Mouse (Mus musculus) intestine, embryonic 15.5 days (tissue): ENCODE measurements around the gene Pkn1. TPM values are rescaled to one million over a fixed set of nuclear protein-coding genes. Genes with fewer than 3 reads are reported as not detected.

ENCODE experiments used
- ATAC-seq: fragments of 200-750 bp; cut with Nextera tagmentation; 2 replicates; pipeline ENCODE4 v1.8.0; 2017; ENCODE audit warnings: moderate TSS enrichment, moderate library complexity
- H3K27ac ChIP-seq: fragments of 300-500 bp; sonication (generic); 2 replicates; pipeline ENCODE4 v1.5.1; 2015; ENCODE audit warnings: mild to moderate bottlenecking, inconsistent platforms
- H3K27me3 ChIP-seq: fragments of 300-500 bp; sonication (generic); replicated peaks from 2 replicates; pipeline ENCODE4 v1.6.1; 2015; ENCODE audit warnings: inconsistent platforms
- H3K36me3 ChIP-seq: fragments of 300-500 bp; sonication (generic); 2 replicates; pipeline ENCODE4 v1.6.1; 2015; ENCODE audit warnings: inconsistent platforms
- H3K4me1 ChIP-seq: fragments of 300-500 bp; sonication (generic); replicated peaks from 2 replicates; pipeline ENCODE4 v1.6.1; 2015; ENCODE audit warnings: inconsistent platforms
- H3K4me2 ChIP-seq: fragments of 300-500 bp; sonication (generic); replicated peaks from 2 replicates; pipeline ENCODE4 v1.6.1; 2015; ENCODE audit warnings: mild to moderate bottlenecking, inconsistent platforms
- H3K4me3 ChIP-seq: fragments of 300-500 bp; sonication (generic); replicated peaks from 2 replicates; pipeline ENCODE4 v1.5.1; 2015; ENCODE audit warnings: inconsistent platforms
- H3K9ac ChIP-seq: fragments of 300-500 bp; sonication (generic); 2 replicates; pipeline ENCODE4 v1.6.1; 2015; ENCODE audit warnings: inconsistent platforms
- H3K9me3 ChIP-seq: fragments of 300-500 bp; sonication (generic); 2 replicates; pipeline ENCODE4 v1.6.1; 2016; ENCODE audit warnings: inconsistent platforms
- WGBS: fragments of 180-500 bp; shearing (Covaris S2); methylation state at CpG from one replicate; pipeline ENCODE4 v1.1.7; 2015; 5-methylcytosine and 5-hydroxymethylcytosine counted together
- polyA plus RNA-seq: library from polyadenylated mRNA; unstranded; fragments of >200 nt; fragmentation: Nextera tagmentation; extraction: Ambion mirVana; gene quantifications from 2 replicates; pipeline ENCODE4 v1.2.1, GENCODE M21; 2015

Gene Pkn1
- polyA plus RNA-seq, 1 experiment from 2014 or later = 35.2 TPM

DNA sequence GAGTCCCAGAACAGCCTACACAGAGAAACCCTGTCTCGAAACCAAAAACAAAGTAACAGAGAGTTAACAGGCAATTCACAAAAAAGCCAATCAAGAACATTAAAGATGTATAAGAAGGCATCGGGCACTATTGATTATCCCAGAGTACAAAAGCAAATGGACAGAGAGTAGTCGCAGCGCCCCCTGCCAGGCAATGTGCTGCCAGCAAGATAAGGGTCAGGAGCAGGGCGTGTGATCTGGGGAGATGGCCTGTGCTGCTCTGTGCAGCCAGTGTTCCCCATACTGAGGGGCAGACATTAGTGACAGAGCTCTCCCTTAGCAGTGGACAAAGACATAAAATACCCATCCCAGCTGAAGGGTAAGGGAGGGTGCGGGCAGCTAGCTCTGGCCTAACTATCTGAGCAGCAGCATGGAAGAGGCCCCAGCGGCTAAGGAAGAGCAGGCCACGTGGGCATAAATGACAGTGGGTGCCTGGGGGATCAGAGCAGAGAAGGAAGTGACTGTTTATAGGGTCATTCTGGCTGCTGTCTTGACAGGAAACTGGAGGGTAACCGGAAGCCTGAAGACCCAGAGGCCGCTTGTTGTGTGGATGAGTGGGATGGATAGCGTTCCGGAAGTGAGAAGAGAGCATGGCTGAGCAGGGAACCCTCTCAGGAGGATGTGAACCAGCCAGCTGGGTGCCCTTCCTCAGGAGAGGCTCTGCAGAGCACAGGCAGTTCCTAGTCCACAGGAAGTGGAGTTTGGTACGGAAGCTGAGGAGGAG lies 42.3 kb downstream of the Pkn1 start:
- Histone ChIP-seq H3K9me3 (no peaks in the 10 kb centered on the region), H3K36me3 (0 out of 2 replicates have a peak, but pooled peaks cover 7% of the 10 kb centered on the region), H3K4me2 (no peak overlapping the region), H3K4me3 (no peak overlapping the region), H3K4me1 (peaks cover 44% of the 10 kb centered on the region), H3K27ac (peak overlapping the region; percentile 34; the same call in 1 of the 2 replicates), H3K9ac (no peak overlapping the region), H3K27me3 (no peaks in the 10 kb centered on the region)
- 69% methylated on average over 13 of the region's 13 CpGs for WGBS
- ATAC-seq = no peak

DNA sequence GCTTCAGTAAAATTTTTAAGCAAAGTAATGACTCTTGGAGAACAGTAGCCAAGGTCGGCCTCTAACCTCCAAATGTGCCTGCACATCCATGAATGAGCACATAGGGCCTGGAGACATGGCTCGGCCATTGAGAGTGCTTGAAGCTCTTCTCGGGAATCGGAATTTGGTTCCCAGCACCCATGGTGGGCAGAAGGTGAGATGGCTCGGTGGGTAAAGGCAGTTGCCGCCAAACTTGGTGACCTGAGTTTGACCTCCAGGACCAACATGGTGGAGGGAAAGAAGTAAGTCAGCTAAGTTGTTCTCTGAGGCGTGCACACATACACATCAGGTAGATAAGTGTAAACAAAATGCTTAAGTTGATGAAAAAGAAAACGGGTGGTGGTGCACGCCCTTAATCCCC lies 42.9 kb downstream of the Pkn1 start:
- Histone ChIP-seq H3K36me3 (0 out of 2 replicates have a peak, but pooled peaks cover 7% of the 10 kb centered on the region), H3K9ac (no peak overlapping the region), H3K4me2 (no peak overlapping the region), H3K27ac (no peak overlapping the region), H3K4me1 (peaks cover 38% of the 10 kb centered on the region), H3K27me3 (no peaks in the 10 kb centered on the region), H3K4me3 (no peak overlapping the region), H3K9me3 (no peaks in the 10 kb centered on the region)
- no peak for ATAC-seq
- 88% methylated on average over 9 of the region's 9 CpGs for WGBS

DNA sequence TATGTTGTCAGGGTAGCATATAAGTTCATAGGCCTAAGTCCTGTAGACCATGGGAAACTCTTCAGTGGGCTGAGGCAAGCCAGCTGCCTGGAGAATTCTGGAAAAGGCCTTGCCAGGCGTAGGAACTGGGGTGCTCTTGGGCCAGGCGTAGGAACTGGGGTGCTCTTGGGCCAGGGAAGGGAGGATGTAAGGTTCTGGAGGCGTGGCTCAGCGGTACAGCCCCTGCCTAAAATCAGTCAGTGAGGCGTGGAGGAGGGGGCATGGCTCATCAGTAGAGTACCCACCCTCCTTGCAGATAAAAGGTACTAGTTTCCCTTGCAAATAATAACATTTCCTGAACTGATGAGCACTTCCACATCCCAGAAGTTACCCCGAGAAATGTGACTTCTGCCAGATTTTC lies 44.3 kb downstream of the Pkn1 start:
- no peaks in the 10 kb centered on the region for H3K27me3 ChIP-seq
- WGBS = 97% methylated on average over 6 of the region's 6 CpGs

DNA sequence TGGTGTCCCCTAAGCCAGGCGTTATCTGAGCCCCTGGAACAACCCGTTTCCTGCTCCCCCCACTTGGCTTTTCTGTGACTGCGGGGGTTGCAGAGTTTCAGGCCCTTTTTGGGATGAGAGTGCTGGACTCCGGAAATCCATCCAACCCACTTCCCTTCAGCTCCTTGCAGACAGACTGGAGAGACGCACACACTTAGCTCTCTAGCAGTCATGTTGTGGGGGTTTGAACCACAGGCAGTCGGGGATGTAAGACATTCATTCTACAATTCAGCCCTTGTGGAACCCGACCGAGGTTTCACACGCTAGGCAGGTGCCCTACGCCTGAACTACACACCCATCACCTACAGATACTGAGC lies 45.3 kb downstream of the Pkn1 start:
- Histone ChIP-seq H3K36me3 (0 out of 2 replicates have a peak, but pooled peaks cover 7% of the 10 kb centered on the region), H3K4me3 (peak overlapping the region; percentile 79), H3K4me2 (peak overlapping the region; percentile 89), H3K27ac (peak overlapping the region; percentile 87), H3K9me3 (no peaks in the 10 kb centered on the region), H3K9ac (peak overlapping the region; percentile 78), H3K4me1 (peaks cover 26% of the 10 kb centered on the region), H3K27me3 (no peaks in the 10 kb centered on the region)
- ATAC-seq = no peak
- WGBS = 29% methylated on average over 10 of the region's 10 CpGs

More for the DNA sequence above, 44.3 kb downstream of the Pkn1 start:
- Histone ChIP-seq H3K9ac (no peak overlapping the region), H3K4me2 (no peak overlapping the region), H3K4me1 (peaks cover 26% of the 10 kb centered on the region), H3K4me3 (no peak overlapping the region), H3K36me3 (0 out of 2 replicates have a peak, but pooled peaks cover 7% of the 10 kb centered on the region), H3K27ac (no peak overlapping the region), H3K9me3 (no peaks in the 10 kb centered on the region)
- no peak for ATAC-seq

DNA sequence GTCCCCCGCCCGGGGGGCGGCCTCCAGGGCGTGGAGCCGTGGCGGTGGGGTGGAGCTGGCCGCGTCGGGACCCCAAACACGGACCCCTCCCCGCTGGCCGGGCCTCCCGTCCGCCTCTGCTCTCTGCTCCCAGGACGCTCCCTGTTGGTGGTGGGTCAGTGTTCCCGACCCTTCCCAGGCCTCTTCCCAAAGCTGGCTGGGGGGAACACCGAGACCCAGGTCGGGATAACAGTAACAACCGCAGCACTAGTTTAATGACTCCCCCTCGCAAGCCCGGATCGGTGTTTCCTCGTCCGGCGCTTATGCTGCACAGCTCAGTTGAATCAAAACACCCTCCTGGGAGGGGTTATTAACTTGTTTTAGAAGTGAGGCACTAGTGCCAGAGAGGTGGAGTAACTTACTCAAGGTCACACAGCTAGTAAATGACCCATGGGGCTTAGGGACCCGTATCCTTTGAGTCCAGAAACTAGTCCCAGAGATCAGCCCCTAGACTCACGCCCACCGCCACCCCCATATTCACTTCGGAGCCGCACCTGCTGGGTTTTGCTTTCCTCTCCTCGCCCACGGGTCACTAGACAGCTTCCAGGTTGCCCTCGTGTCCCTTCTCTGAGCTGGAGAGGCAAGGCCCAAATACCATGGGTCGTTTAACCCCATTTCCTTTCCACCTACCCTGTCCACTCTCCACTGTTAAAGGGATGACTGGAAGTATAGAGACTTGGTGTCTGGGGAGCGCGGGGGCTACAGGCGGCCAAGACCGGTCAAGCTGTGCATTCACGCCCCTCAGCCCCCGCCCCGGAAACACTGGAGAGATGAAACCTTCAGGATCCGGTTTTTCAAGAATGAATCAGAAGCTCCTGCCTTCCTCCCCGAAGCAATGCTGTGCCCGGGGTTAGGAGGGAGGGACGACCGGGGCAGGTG lies 46.0 kb downstream of the Pkn1 start:
- no peaks in the 10 kb centered on the region for H3K9me3 ChIP-seq
- H3K4me2 ChIP-seq = peak overlapping the region; percentile 89
- 0 out of 2 replicates have a peak, but pooled peaks cover 7% of the 10 kb centered on the region for H3K36me3 ChIP-seq
- ATAC-seq = peak; percentile 37
- no peaks in the 10 kb centered on the region for H3K27me3 ChIP-seq
- peak overlapping the region; percentile 87 for H3K27ac ChIP-seq
- H3K4me1 ChIP-seq = peaks cover 26% of the 10 kb centered on the region
- WGBS = under 1% methylated on average over 46 of the region's 46 CpGs
- H3K4me3 ChIP-seq = peak overlapping the region; percentile 79
- H3K9ac ChIP-seq = peak overlapping the region; percentile 78

DNA sequence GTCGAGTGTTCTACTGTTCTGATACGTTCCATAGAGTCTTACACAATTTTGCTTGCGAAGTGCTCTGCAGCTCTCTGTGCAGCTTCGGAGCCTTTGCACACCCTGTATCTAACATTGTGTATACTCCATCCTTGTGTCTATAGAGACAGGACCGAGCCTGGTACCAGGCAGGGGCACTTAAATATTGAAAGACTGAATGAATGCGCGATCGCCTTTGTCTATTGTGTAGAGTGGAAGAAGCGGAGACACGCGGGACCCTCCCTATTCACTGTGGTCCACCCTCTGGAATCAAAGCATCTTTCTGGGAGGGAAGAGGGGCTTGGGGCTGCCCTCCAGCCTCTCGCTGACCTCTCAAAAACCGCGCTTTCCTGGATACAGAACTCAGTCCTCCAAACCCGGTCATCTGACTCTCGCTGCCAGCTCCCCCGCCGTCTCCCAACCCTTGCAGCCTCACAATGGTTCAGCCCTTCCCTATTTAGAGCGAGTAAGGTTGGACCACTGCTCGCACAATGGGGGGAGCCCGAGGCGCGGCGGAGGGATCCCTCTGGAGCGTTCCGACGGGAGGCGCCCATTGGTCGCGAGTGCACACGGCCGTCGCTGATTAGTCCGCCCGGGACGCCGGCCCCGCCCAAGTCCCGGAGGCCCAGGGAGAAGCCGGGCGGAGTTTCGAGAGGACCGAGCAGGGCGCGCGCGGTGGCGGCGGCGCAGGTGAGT lies 46.8 kb downstream of the Pkn1 start, which contains the start of gene Gipc1:
TSS of gene Gipc1 (plus strand) at position 648 of the 714 bp plus-strand sequence.
- no peaks in the 10 kb centered on the region for H3K9me3 ChIP-seq
- 0 out of 2 replicates have a peak, but pooled peaks cover 7% of the 10 kb centered on the region for H3K36me3 ChIP-seq
- peak within 1 kb of the TSS; percentile 78 for H3K9ac ChIP-seq
- peak; percentile 96 for ATAC-seq
- no peaks in the 10 kb centered on the region for H3K27me3 ChIP-seq
- H3K4me3 ChIP-seq = peak within 1 kb of the TSS; percentile 79
- H3K27ac ChIP-seq = peak within 1 kb of the TSS; percentile 87
- 4% methylated on average over 50 of the region's 50 CpGs for WGBS
- H3K4me1 ChIP-seq = peaks cover 26% of the 10 kb centered on the region
- H3K4me2 ChIP-seq = peak within 1 kb of the TSS; percentile 89

DNA sequence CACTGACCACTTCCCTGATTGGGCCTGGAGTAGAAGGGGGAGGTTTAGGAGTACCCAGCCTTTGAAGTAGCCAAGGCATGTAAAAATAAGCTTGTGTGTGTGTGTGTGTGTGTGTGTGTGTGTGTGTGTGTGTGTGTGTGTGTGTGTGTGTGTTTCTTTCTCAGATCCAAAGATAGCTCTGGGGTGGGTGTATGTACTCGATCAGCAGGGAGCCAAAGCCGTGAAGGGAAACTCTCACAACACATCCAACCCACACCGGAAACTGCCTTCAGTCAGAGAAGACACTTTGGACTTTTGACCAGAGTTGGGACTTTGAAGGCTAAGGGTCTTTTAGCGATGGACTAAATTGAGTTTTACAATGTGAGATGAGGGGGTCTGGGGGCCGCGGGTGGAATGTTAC lies 49.3 kb downstream of the Pkn1 start:
- no peak overlapping the region for H3K9ac ChIP-seq
- H3K9me3 ChIP-seq = no peaks in the 10 kb centered on the region
- ATAC-seq = no peak
- no peaks in the 10 kb centered on the region for H3K36me3 ChIP-seq
- H3K27ac ChIP-seq = no peak overlapping the region
- peaks cover 12% of the 10 kb centered on the region for H3K4me1 ChIP-seq
- WGBS = 87% methylated on average over 6 of the region's 6 CpGs
- no peaks in the 10 kb centered on the region for H3K27me3 ChIP-seq
- no peak overlapping the region for H3K4me3 ChIP-seq
- no peak overlapping the region for H3K4me2 ChIP-seq

DNA sequence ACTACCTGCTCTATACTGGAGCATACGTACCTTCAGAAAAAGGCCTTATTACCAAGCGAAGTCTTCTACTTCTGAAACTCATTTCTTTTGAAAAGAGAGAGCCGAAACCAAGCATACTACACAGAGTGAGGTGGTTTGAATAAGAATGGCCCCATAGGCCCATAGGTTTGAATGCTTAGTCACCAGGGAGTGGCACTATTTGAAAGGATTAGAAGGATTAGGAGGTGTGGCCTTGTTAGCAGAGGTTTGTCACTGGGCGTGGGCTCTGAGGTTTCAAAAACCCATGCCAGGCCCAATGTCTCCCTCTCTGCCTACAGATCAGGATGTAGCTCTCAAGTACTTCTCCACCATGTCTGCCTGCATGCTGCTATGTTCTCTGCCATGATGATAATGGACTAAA lies 50.9 kb downstream of the Pkn1 start:
- Histone ChIP-seq H3K36me3 (no peaks in the 10 kb centered on the region), H3K27me3 (no peaks in the 10 kb centered on the region), H3K4me2 (no peak overlapping the region), H3K4me3 (no peak overlapping the region), H3K27ac (no peak overlapping the region), H3K4me1 (0 out of 2 replicates have a peak, but pooled peaks cover 3% of the 10 kb centered on the region), H3K9me3 (no peaks in the 10 kb centered on the region), H3K9ac (no peak overlapping the region)
- no peak for ATAC-seq
- WGBS = 96% methylated on average over 4 of the region's 4 CpGs

DNA sequence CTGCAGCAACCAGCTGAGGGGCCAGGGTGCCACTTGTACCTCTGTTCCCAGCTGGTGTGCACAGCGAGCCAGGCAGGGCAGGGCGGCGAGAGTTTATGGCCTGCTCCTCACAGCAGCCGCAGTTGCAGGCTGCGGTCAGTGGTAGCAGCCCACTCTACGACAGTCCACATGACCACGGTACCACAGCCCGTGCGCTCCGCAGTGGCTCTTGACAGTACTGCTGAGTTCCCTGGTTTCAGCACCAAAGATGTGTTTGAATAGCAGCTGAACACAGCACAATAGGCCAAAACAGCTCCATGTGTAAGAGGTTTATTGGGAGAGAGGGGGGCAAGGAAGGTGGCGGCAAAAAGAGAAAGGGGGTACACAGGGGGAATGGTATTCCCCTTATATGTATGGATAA lies 51.5 kb downstream of the Pkn1 start:
- Histone ChIP-seq H3K4me3 (no peak overlapping the region), H3K4me1 (0 out of 2 replicates have a peak, but pooled peaks cover 3% of the 10 kb centered on the region), H3K36me3 (no peaks in the 10 kb centered on the region), H3K9ac (no peak overlapping the region), H3K4me2 (no peak overlapping the region), H3K27me3 (no peaks in the 10 kb centered on the region), H3K9me3 (no peaks in the 10 kb centered on the region), H3K27ac (no peak overlapping the region)
- WGBS = 97% methylated on average over 11 of the region's 11 CpGs
- no peak for ATAC-seq

DNA sequence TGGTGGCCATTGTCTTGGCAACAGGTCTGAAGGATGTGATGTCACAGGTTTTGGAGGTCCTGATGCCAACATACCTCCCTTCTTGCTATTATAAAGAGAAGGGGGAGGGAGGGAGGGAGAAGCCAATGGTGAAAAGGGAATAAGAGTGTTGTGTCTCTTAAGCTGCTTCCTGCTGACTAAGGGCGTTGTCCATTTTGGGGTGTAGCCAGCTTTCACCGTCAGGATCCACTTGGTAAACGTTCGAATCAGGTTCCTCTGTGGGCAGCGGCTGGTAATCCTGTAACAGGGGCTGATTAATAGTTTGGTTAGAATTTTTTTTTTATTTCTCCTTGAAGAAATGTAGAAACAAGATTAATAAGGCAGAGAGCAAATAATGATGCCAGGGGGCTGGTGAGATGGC lies 59.3 kb downstream of the Pkn1 start:
- 61% methylated on average over 5 of the region's 5 CpGs for WGBS
- H3K4me1 ChIP-seq = no peaks in the 10 kb centered on the region
- H3K27me3 ChIP-seq = no peaks in the 10 kb centered on the region
- H3K4me3 ChIP-seq = no peak overlapping the region
- no peak for ATAC-seq
- H3K9ac ChIP-seq = no peak overlapping the region
- no peaks in the 10 kb centered on the region for H3K36me3 ChIP-seq
- no peaks in the 10 kb centered on the region for H3K9me3 ChIP-seq
- no peak overlapping the region for H3K27ac ChIP-seq
- no peak overlapping the region for H3K4me2 ChIP-seq

DNA sequence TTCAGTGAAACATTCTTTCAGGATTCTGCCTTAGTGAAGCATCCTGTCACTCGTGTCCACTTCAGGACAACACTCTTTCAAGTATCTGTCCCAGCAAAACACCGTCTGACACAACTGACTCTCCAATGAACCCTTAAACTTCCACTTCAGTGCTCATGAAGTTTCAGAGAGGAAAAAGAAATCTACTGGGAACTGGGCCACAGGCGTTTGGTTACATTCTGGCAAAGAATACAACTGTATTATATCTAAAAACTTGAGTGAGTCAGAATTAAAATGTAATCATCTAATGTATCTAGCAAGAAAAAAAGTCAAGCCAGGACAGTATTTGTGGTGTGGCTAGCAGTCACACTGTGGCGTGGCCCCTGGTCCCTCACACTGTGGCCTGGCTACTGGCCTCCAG lies 60.1 kb downstream of the Pkn1 start:
- Histone ChIP-seq H3K4me3 (no peak overlapping the region), H3K27ac (no peak overlapping the region), H3K4me2 (no peak overlapping the region), H3K4me1 (no peaks in the 10 kb centered on the region), H3K36me3 (no peaks in the 10 kb centered on the region), H3K27me3 (no peaks in the 10 kb centered on the region), H3K9me3 (no peaks in the 10 kb centered on the region), H3K9ac (no peak overlapping the region)
- ATAC-seq = no peak
- WGBS = 74% methylated on average over 4 of the region's 4 CpGs
